Mouse (Mus musculus) neural tube, embryonic 11.5 days (tissue): Measurements from ENCODE around the gene N4bp3. TPM values are rescaled to one million over a fixed set of nuclear protein-coding genes. Genes with fewer than 3 reads are reported as not detected.
A peak's percentile ranks its signal among the peaks of the same experiment; 100 is the strongest.

ENCODE experiments used
- ATAC-seq: fragments of 200-750 bp; cut with Nextera tagmentation; 2 replicates; pipeline ENCODE4 v1.8.0; 2017; ENCODE audit warnings: moderate number of reproducible peaks, mild to moderate bottlenecking, moderate TSS enrichment, moderate library complexity; ENCODE audit not compliant: insufficient read depth, low FRiP score, low TSS enrichment
- DNase-seq: peaks from one replicate; pipeline ENCODE4 v3.0.0-alpha.2; 2015; ENCODE audit warnings: low spot score
- H3K27ac ChIP-seq: fragments of 300-500 bp; sonication (generic); 2 replicates; pipeline ENCODE4 v1.5.1; 2014; ENCODE audit warnings: low read depth, mild to moderate bottlenecking, low read length
- H3K27me3 ChIP-seq: fragments of 300-500 bp; sonication (generic); 2 replicates; pipeline ENCODE4 v1.6.1; 2014; ENCODE audit warnings: mild to moderate bottlenecking, low read length, mixed read lengths; ENCODE audit not compliant: control insufficient read depth, insufficient read depth
- H3K36me3 ChIP-seq: fragments of 300-500 bp; sonication (generic); 2 replicates; pipeline ENCODE4 v1.6.1; 2014; ENCODE audit warnings: mild to moderate bottlenecking, low read length, moderate library complexity, mixed read lengths; ENCODE audit not compliant: control insufficient read depth, insufficient read depth
- H3K4me1 ChIP-seq: fragments of 300-500 bp; sonication (generic); 2 replicates; pipeline ENCODE4 v1.6.1; 2014; ENCODE audit warnings: low read length, mixed read lengths; ENCODE audit not compliant: control insufficient read depth, insufficient read depth
- H3K4me2 ChIP-seq: fragments of 300-500 bp; sonication (generic); 2 replicates; pipeline ENCODE4 v1.6.1; 2014; ENCODE audit warnings: low read depth, mild to moderate bottlenecking, moderate library complexity
- H3K4me3 ChIP-seq: fragments of 300-500 bp; sonication (generic); 2 replicates; pipeline ENCODE4 v1.5.1; 2014; ENCODE audit warnings: low read depth, low read length
- H3K9ac ChIP-seq: fragments of 300-500 bp; sonication (generic); 2 replicates; pipeline ENCODE4 v1.6.1; 2014; ENCODE audit warnings: mild to moderate bottlenecking, low read length
- H3K9me3 ChIP-seq: fragments of 300-500 bp; sonication (generic); 2 replicates; pipeline ENCODE4 v1.6.1; 2016; ENCODE audit warnings: low read length; ENCODE audit not compliant: control insufficient read depth
- WGBS: fragments of 180-500 bp; shearing (Covaris S2); extraction: QIAGEN DNeasy Blood & Tissue Kit; methylation state at CpG from one replicate; pipeline ENCODE4 v1.1.7; 2014; 5-methylcytosine and 5-hydroxymethylcytosine counted together
- polyA plus RNA-seq: library from polyadenylated mRNA; unstranded; fragments of >200 nt; fragmentation: Nextera tagmentation; extraction: Ambion mirVana; gene quantifications from 2 replicates; pipeline ENCODE4 v1.2.1, GENCODE M21; 2014

Gene N4bp3
- polyA plus RNA-seq, 1 experiment from 2014 or later = 12.2 TPM

DNA sequence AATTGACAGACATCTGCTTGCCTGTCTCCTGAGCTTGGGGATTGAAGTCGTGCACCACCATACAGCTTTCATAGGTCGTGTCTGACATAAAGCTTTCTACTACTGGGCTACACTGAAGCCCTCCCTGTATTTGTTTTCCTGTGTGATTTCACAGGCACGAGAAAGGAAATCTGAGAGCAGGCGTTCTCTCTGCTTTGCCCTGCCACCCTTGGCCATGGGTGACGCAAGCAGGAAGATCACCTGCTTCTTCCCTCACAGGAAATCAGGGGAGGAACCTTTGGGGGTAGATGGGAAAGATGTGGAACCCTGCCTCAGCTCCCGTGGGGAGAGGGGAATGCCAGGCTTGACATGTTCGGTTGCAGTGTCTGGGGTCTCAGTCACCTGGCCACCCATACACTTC, 7.6 kb upstream of the N4bp3 start:
- H3K4me2 ChIP-seq = no peak overlapping the region

DNA sequence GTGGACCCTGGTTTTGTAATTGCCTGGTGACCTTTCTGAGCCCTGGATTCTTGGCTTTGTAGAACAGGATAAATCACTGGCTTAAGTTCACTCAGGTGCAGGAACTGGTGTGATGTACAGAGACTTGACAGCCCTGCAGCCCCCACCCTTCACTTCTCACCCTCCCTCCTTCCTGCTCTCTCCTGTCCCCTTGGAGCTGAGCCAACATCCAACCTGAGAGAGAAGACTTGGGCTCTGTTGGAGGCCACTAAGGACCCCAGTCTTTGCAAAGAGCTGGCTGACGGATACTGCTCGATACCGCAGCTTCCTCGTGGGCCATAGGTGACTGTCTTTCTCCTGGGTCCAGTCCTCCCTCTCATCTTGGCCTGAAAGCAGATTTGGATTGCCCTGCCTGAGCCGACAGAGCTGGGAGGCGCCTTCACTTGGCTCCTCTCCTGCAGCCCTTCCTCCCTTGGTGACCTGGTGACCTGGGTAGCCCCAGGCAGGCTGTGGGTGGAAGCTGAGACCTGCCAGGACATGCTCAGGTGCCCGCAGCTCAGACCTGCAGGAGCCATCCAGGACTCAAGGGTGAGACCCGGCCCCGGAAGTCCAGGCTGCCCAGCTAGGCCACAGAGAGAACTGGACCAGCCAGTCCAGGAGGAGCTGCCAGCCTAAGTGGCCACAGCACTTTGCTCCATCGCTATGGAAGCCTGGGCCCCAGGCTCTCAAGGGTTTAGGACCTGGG, 6.3 kb upstream of the N4bp3 start:
- no peak overlapping the region for H3K27ac ChIP-seq
- 86% methylated on average over 10 of the region's 10 CpGs for WGBS

More for the DNA sequence above, 7.6 kb upstream of the N4bp3 start:
- Histone ChIP-seq H3K4me3 (no peak overlapping the region), H3K9me3 (no peaks in the 10 kb centered on the region), H3K36me3 (no peaks in the 10 kb centered on the region), H3K4me1 (no peaks in the 10 kb centered on the region), H3K9ac (no peak overlapping the region), H3K27me3 (no peaks in the 10 kb centered on the region), H3K27ac (no peak overlapping the region)
- 73% methylated on average over 7 of the region's 7 CpGs for WGBS
- ATAC-seq (no peak), DNase-seq (no peak)

DNA sequence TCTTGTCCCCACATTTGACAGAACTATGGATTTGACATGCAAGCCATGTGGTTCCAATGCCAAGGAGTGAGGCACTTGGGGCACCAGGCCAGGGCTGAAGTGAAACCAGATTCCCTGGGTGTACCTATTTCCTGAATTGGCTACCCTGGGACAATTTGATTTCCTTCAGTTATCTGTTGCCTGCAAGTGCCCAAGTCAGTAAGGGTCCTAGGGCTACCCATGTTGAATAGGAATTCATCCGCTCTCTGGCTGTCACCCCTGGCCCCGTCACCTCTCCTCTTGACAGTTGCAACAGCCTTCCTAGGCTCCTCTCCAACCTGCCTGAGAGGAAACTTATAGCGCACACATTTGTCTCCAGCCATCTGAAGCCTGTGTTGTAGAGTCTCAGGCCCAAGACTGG, 4.2 kb upstream of the N4bp3 start:
- WGBS = 89% methylated on average over 3 of the region's 3 CpGs
- DNase-seq = no peak
- Histone ChIP-seq H3K4me1 (peaks cover 4% of the 10 kb centered on the region), H3K27me3 (peaks cover 4% of the 10 kb centered on the region; the same call in 1 of the 2 replicates), H3K36me3 (no peaks in the 10 kb centered on the region), H3K4me3 (no peak overlapping the region), H3K4me2 (no peak overlapping the region), H3K27ac (no peak overlapping the region), H3K9ac (no peak overlapping the region), H3K9me3 (no peaks in the 10 kb centered on the region)
- no peak for ATAC-seq

More for the DNA sequence above, 6.3 kb upstream of the N4bp3 start:
- Histone ChIP-seq H3K36me3 (no peaks in the 10 kb centered on the region), H3K4me1 (no peaks in the 10 kb centered on the region), H3K4me3 (no peak overlapping the region), H3K9me3 (no peaks in the 10 kb centered on the region), H3K9ac (no peak overlapping the region), H3K27me3 (no peaks in the 10 kb centered on the region), H3K4me2 (no peak overlapping the region)
- ATAC-seq (no peak), DNase-seq (no peak)

DNA sequence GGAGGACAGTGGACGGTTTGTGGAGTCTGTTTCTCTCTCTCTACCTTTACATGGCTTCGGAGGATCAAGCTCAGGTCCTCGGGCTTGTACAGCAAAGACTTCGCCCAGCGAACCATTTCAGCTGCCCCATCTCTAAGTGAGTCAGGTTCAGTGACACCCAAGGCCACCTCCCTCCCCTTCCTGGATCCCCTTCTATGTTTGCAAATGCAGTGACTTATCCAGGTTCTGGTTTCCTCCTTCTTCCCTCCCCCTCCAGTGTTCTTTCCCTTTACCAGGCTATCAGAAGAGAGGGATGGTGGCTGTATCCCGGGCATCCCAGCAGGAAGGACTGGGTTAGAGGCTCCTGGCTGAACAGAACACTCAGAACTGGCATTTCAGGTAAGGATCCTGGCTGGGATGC, 3.1 kb upstream of the N4bp3 start:
- no peaks in the 10 kb centered on the region for H3K9me3 ChIP-seq
- no peaks in the 10 kb centered on the region for H3K36me3 ChIP-seq
- DNase-seq = no peak
- H3K9ac ChIP-seq = no peak overlapping the region
- 89% methylated on average over 6 of the region's 6 CpGs for WGBS
- no peak overlapping the region for H3K27ac ChIP-seq
- peaks cover 9% of the 10 kb centered on the region; the same call in 1 of the 2 replicates for H3K27me3 ChIP-seq
- H3K4me2 ChIP-seq = no peak overlapping the region
- peaks cover 11% of the 10 kb centered on the region for H3K4me1 ChIP-seq
- no peak overlapping the region for H3K4me3 ChIP-seq
- ATAC-seq = no peak

DNA sequence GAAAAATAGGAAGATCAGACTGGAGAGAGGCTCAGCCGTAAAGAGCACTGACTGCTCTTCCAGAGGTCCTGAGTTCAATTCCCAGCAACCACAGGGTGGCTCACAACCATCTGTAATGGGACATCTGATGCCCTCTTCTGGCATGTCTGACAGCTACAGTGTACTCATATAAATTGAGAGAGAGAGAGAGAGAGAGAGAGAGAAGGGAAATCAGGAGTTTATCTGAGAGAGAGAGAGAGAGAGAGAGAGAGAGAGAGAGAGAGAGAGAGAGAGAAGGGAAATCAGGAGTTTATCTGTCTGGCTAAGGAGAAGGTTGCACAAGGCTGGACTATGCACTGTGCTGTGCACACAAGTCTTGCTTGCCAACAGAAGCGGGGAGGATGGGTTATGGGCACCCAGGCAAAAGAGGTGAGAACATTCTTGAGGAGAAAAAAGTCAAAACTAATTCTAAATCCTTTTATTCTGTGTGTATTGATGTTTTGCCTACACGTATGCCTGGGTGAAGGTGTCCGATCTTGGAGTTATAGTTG, 2.3 kb upstream of the N4bp3 start:
- H3K4me2 ChIP-seq = no peak overlapping the region
- ATAC-seq (no peak), DNase-seq (no peak)
- H3K9me3 ChIP-seq = no peaks in the 10 kb centered on the region
- peaks cover 9% of the 10 kb centered on the region; the same call in 1 of the 2 replicates for H3K27me3 ChIP-seq
- 93% methylated on average over 4 of the region's 4 CpGs for WGBS
- no peak overlapping the region for H3K4me3 ChIP-seq
- no peak overlapping the region for H3K27ac ChIP-seq
- H3K36me3 ChIP-seq = no peaks in the 10 kb centered on the region
- H3K4me1 ChIP-seq = peaks cover 18% of the 10 kb centered on the region
- H3K9ac ChIP-seq = no peak overlapping the region

DNA sequence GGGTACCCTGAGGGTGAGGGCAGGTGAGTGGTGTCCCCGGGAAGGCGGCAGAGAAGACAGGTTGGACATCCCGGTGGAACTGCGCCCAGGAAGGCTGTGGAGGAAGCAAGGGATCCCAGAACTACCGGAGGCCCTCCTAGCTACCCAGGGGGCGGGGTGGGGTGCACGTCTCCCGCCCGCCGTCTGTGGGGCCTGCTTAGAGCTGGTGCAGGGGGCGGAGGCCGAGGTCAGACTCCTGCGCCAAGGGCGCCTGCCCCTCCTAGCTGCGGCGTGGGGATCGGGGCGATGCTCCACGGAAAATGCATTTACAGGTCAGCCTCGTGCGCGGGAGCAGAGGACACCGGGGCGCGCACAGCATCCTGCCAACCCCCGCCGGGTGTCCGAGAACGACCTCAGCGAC, 381 bp downstream of the N4bp3 start:
- peak overlapping the region; percentile 63 for H3K4me3 ChIP-seq
- H3K9ac ChIP-seq = peak overlapping the region; percentile 69
- no peaks in the 10 kb centered on the region for H3K9me3 ChIP-seq
- peaks cover 19% of the 10 kb centered on the region for H3K4me1 ChIP-seq
- DNase-seq (no peak), ATAC-seq (0 out of 2 replicates have a peak, but pooled peaks have one; percentile 6)
- no peak overlapping the region for H3K27ac ChIP-seq
- H3K27me3 ChIP-seq = peaks cover 9% of the 10 kb centered on the region; the same call in 1 of the 2 replicates
- peak overlapping the region; percentile 95 for H3K4me2 ChIP-seq
- under 1% methylated on average over 29 of the region's 30 CpGs for WGBS
- H3K36me3 ChIP-seq = 0 out of 2 replicates have a peak, but pooled peaks cover 1% of the 10 kb centered on the region

DNA sequence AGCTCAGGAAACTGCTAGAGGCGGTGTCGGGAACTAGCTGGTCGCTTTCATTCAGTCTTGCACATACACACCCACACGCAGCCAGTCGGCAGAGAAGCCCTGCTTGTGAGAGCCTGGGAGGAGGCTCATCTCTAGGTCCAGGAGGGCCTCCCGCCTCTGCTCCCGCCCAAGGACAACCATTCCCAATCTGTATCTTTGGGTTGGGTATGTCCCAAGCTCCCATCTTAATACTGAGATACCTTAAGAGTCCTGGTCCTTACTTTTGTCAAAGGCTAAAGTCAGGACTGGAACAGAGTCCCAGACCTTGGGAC, 798 bp downstream of the N4bp3 start:
- Histone ChIP-seq H3K4me3 (peak overlapping the region; percentile 63), H3K9ac (peak overlapping the region; percentile 69), H3K36me3 (0 out of 2 replicates have a peak, but pooled peaks cover 2% of the 10 kb centered on the region), H3K27ac (no peak overlapping the region), H3K4me1 (peaks cover 19% of the 10 kb centered on the region), H3K9me3 (no peaks in the 10 kb centered on the region), H3K4me2 (peak overlapping the region; percentile 95), H3K27me3 (peaks cover 9% of the 10 kb centered on the region; the same call in 1 of the 2 replicates)
- no peak for ATAC-seq
- WGBS = 1% methylated on average over 7 of the region's 7 CpGs
- DNase-seq = peak; percentile 39

DNA sequence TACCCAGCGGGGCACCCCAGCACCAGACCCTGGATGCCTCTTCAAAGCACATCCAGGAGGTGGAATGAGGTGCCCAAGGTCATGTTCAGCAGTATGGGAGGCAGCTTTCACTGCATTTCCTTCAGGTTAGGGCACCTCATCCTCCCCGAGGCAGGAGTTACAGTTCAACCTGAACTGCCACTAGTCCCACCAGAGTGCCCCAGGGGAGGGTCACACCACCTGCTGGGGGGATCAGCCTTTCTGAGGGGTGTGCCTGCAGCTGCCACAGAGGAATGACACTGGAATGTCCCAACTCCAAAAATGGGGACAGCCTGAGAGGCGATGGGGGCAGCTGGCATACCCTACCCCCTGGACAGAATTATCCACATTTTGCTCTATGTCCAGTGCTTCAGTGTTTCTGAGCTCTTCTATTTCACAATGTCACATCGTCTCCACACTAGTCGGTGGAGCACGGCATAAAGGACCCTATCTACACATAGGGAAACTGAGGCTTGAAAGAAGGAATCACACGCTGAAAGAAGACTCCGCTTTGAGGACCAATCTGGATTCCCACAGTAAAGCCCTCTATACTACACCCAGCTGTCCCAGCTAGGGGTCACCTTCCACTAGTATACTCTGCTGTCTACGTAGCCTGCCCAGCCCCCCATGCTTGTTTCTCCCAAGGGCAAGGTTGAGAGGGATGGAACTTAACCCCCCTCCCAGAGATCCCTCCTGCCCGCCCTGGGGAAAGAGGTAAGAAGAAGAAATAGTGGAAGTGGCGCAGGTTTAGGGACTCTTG, 1.3 kb downstream of the N4bp3 start:
- ATAC-seq = no peak
- Histone ChIP-seq H3K4me1 (peaks cover 19% of the 10 kb centered on the region), H3K9me3 (no peaks in the 10 kb centered on the region), H3K27ac (no peak overlapping the region), H3K9ac (no peak overlapping the region), H3K4me3 (peak overlapping the region; percentile 63), H3K27me3 (peaks cover 9% of the 10 kb centered on the region; the same call in 1 of the 2 replicates), H3K36me3 (peaks cover 4% of the 10 kb centered on the region; the same call in 1 of the 2 replicates), H3K4me2 (peak overlapping the region; percentile 95)
- no peak for DNase-seq
- WGBS = 26% methylated on average over 11 of the region's 11 CpGs
